Mouse (Mus musculus) hindbrain, postnatal 0 days (tissue): ENCODE measurements around the gene Chd4. TPM values are rescaled to one million over a fixed set of nuclear protein-coding genes. Genes with fewer than 3 reads are reported as not detected.

Experiments used
- ATAC-seq: fragments of 200-750 bp; cut with Nextera tagmentation; 2 replicates; pipeline ENCODE4 v1.8.0; 2017; ENCODE audit warnings: mild to moderate bottlenecking, moderate TSS enrichment, moderate library complexity
- DNase-seq: peaks from one replicate; pipeline ENCODE4 v3.0.0-alpha.2; 2015; ENCODE audit warnings: low spot score
- H3K27ac ChIP-seq: fragments of 300-500 bp; sonication (generic); 2 replicates; pipeline ENCODE4 v1.5.1; 2014; ENCODE audit warnings: mild to moderate bottlenecking
- H3K27me3 ChIP-seq: fragments of 300-500 bp; sonication (generic); 2 replicates; pipeline ENCODE4 v1.6.1; 2014; ENCODE audit warnings: low read length, mixed read lengths; ENCODE audit not compliant: insufficient read depth
- H3K36me3 ChIP-seq: fragments of 300-500 bp; sonication (generic); 2 replicates; pipeline ENCODE4 v1.6.1; 2014; ENCODE audit warnings: low read length, mixed read lengths; ENCODE audit not compliant: insufficient read depth
- H3K4me1 ChIP-seq: fragments of 300-500 bp; sonication (generic); 2 replicates; pipeline ENCODE4 v1.6.1; 2014; ENCODE audit warnings: antibody characterized with exemption, low read length, mixed read lengths; ENCODE audit not compliant: insufficient read depth
- H3K4me2 ChIP-seq: fragments of 300-500 bp; sonication (generic); 2 replicates; pipeline ENCODE4 v1.6.1; 2014; ENCODE audit warnings: low read depth, mild to moderate bottlenecking, low read length, moderate library complexity, mixed read lengths
- H3K4me3 ChIP-seq: fragments of 300-500 bp; sonication (generic); 2 replicates; pipeline ENCODE4 v1.5.1; 2014; ENCODE audit warnings: low read length
- H3K9ac ChIP-seq: fragments of 300-500 bp; sonication (generic); replicated peaks from 2 replicates; pipeline ENCODE4 v1.6.1; 2014; ENCODE audit warnings: mild to moderate bottlenecking, low read length, moderate library complexity, mixed read lengths
- H3K9me3 ChIP-seq: fragments of 300-500 bp; sonication (generic); 2 replicates; pipeline ENCODE4 v1.6.1; 2016; ENCODE audit warnings: low read length, mixed read lengths
- CTCF ChIP-seq: IDR thresholded peaks from 2 replicates; pipeline ENCODE4 v1.5.1; 2016; ENCODE audit warnings: antibody characterized with exemption, control low read depth, low read depth
- WGBS: fragments of 180-500 bp; shearing (Covaris S2); extraction: QIAGEN DNeasy Blood & Tissue Kit; methylation state at CpG from one replicate; pipeline ENCODE4 v1.1.7; 2014; 5-methylcytosine and 5-hydroxymethylcytosine counted together
- polyA plus RNA-seq: library from polyadenylated mRNA; unstranded; fragments of >200 nt; fragmentation: Nextera tagmentation; extraction: Ambion mirVana; gene quantifications from 2 replicates; pipeline ENCODE4 v1.2.1, GENCODE M21; 2015
- total RNA-seq: library from RNA; depleted of rRNA; stranded (reverse); fragments of >200 nt; gene quantifications from 2 replicates; pipeline ENCODE4 v1.2.3, GENCODE M21; 2014

Gene Chd4
- total and polyA plus RNA-seq, 2 experiments from 2014 or later: 94.7 to 106 TPM

GRCm38 (mm10) chr6:125153018-125153389 is 57.2 kb downstream of the Chd4 start:
- H3K36me3 ChIP-seq: peaks cover 22% of the 10 kb centered on the region; the same call in 1 of the 2 replicates
- 82% methylated on average over 5 of the region's 5 CpGs for WGBS
- no peak overlapping the region for H3K4me2 ChIP-seq

GRCm38 (mm10) chr6:125153682-125154081 is 57.9 kb downstream of the Chd4 start:
- no peak for ATAC-seq
- H3K4me2 ChIP-seq: no peak overlapping the region
- no peak for DNase-seq
- no peak overlapping the region for H3K9ac ChIP-seq
- H3K36me3 ChIP-seq: peaks cover 22% of the 10 kb centered on the region; the same call in 1 of the 2 replicates
- H3K27ac ChIP-seq: no peak overlapping the region
- H3K27me3 ChIP-seq: no peaks in the 10 kb centered on the region
- 93% methylated on average over 4 of the region's 4 CpGs for WGBS
- H3K4me1 ChIP-seq: peaks cover 10% of the 10 kb centered on the region; the same call in 1 of the 2 replicates
- no peak overlapping the region for H3K4me3 ChIP-seq
- no peaks in the 10 kb centered on the region for H3K9me3 ChIP-seq
- no peak for TF ChIP-seq CTCF

More at GRCm38 (mm10) chr6:125153018-125153389, 57.2 kb downstream of the Chd4 start:
- no peak overlapping the region for H3K27ac ChIP-seq
- no peak for DNase-seq
- peaks cover 17% of the 10 kb centered on the region for H3K4me1 ChIP-seq
- ATAC-seq: no peak
- TF ChIP-seq CTCF: no peak
- no peak overlapping the region for H3K4me3 ChIP-seq
- H3K9ac ChIP-seq: no peak overlapping the region
- no peaks in the 10 kb centered on the region for H3K9me3 ChIP-seq
- H3K27me3 ChIP-seq: no peaks in the 10 kb centered on the region

- H3K4me1 ChIP-seq: peaks cover 3% of the 10 kb centered on the region; the same call in 1 of the 2 replicates
- ATAC-seq (peak; percentile 48; the same call in 1 of the 2 replicates), DNase-seq (peak; percentile 66)
- no peak overlapping the region for H3K4me3 ChIP-seq
- no peak overlapping the region for H3K27ac ChIP-seq
- no peaks in the 10 kb centered on the region for H3K27me3 ChIP-seq
- TF ChIP-seq CTCF: peak; percentile 62
- no peaks in the 10 kb centered on the region for H3K9me3 ChIP-seq
- no peak overlapping the region for H3K4me2 ChIP-seq
- no peak overlapping the region for H3K9ac ChIP-seq
- H3K36me3 ChIP-seq: peaks cover 22% of the 10 kb centered on the region; the same call in 1 of the 2 replicates
Measured at GRCm38 (mm10) chr6:125154550-125154949, 58.8 kb downstream of the Chd4 start.

- 84% methylated on average over 8 of the region's 8 CpGs for WGBS
- no peak overlapping the region for H3K27ac ChIP-seq
- H3K9ac ChIP-seq: no peak overlapping the region
- TF ChIP-seq CTCF: no peak
- H3K9me3 ChIP-seq: no peaks in the 10 kb centered on the region
- no peak for ATAC-seq
- peaks cover 27% of the 10 kb centered on the region; the same call in 1 of the 2 replicates for H3K36me3 ChIP-seq
- no peak overlapping the region for H3K4me2 ChIP-seq
- H3K4me1 ChIP-seq: no peaks in the 10 kb centered on the region
- no peak overlapping the region for H3K4me3 ChIP-seq
- DNase-seq: no peak
- no peaks in the 10 kb centered on the region for H3K27me3 ChIP-seq
Measured at GRCm38 (mm10) chr6:125155262-125155661, 59.5 kb downstream of the Chd4 start.

- H3K27ac ChIP-seq: no peak overlapping the region
- peaks cover 35% of the 10 kb centered on the region; the same call in 1 of the 2 replicates for H3K36me3 ChIP-seq
- no peak for DNase-seq
- no peaks in the 10 kb centered on the region for H3K9me3 ChIP-seq
- H3K27me3 ChIP-seq: no peaks in the 10 kb centered on the region
- no peaks in the 10 kb centered on the region for H3K4me1 ChIP-seq
- no peak for TF ChIP-seq CTCF
- WGBS: 80% methylated on average over 3 of the region's 3 CpGs
- no peak for ATAC-seq
- H3K4me3 ChIP-seq: no peak overlapping the region
- no peak overlapping the region for H3K9ac ChIP-seq
- H3K4me2 ChIP-seq: no peak overlapping the region
Measured at GRCm38 (mm10) chr6:125156491-125156890, 60.7 kb downstream of the Chd4 start.

GRCm38 (mm10) chr6:125156903-125157614 is 61.3 kb downstream of the Chd4 start:
- H3K4me3 ChIP-seq: no peak overlapping the region
- H3K36me3 ChIP-seq: peaks cover 32% of the 10 kb centered on the region; the same call in 1 of the 2 replicates

GRCm38 (mm10) chr6:125158944-125159492 is 63.2 kb downstream of the Chd4 start:
- H3K4me1 ChIP-seq: 0 out of 2 replicates have a peak, but pooled peaks cover 7% of the 10 kb centered on the region
- TF ChIP-seq CTCF: no peak
- H3K4me3 ChIP-seq: no peak overlapping the region
- H3K4me2 ChIP-seq: no peak overlapping the region
- no peak overlapping the region for H3K27ac ChIP-seq
- DNase-seq: no peak
- ATAC-seq: no peak
- H3K27me3 ChIP-seq: no peaks in the 10 kb centered on the region
- H3K9me3 ChIP-seq: no peaks in the 10 kb centered on the region
- H3K36me3 ChIP-seq: peaks cover 19% of the 10 kb centered on the region; the same call in 1 of the 2 replicates
- no peak overlapping the region for H3K9ac ChIP-seq
- 86% methylated on average over 15 of the region's 15 CpGs for WGBS

More at GRCm38 (mm10) chr6:125156903-125157614, 61.3 kb downstream of the Chd4 start:
- no peaks in the 10 kb centered on the region for H3K9me3 ChIP-seq
- no peak for TF ChIP-seq CTCF
- no peak overlapping the region for H3K9ac ChIP-seq
- H3K4me2 ChIP-seq: no peak overlapping the region
- H3K4me1 ChIP-seq: no peaks in the 10 kb centered on the region
- no peak for DNase-seq
- WGBS: 21% methylated on average over 7 of the region's 7 CpGs
- no peak for ATAC-seq
- no peaks in the 10 kb centered on the region for H3K27me3 ChIP-seq
- H3K27ac ChIP-seq: no peak overlapping the region
